Mouse (Mus musculus): ENCODE results near the gene Slc7a5.

DNA sequence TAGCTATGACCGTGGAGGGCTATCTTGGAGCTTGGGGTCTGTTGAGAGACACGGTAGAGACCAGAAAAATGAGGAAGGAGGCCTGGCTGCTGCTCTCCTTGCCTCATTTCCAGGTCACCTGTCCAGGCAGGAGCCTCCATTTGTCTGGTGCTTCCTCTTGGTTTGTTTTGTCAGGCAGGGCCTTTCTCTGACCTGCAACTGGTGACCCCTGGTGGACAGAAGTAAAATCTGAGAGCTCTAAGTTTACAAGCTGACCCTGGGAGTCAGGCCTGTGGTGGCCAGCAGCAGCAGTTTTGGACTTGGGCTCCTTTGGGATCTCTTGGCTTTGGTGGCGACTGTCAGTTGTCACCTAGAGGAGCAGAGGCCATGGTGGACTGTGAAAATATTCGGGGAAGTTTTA lies 27.0 kb upstream of the Slc7a5 start:
- no peak for TF ChIP-seq TAL1 (conservative IDR thresholded peaks at IDR 0.05; ENCODE audit: low read depth, low read length)
- TF ChIP-seq CTCF (IDR thresholded peaks at IDR 0.05; ENCODE audit: low read depth, low read length) = no peak
- no peak for TF ChIP-seq GATA1 (IDR thresholded peaks at IDR 0.05; ENCODE audit: borderline replicate concordance, low read length)
- TF ChIP-seq POLR2AphosphoS5 (IDR thresholded peaks at IDR 0.05; ENCODE audit: insufficient replicate concordance, low read depth, low read length) = no peak
- TF ChIP-seq GATA2 (IDR thresholded peaks at IDR 0.05; ENCODE audit: borderline replicate concordance, low read depth, low read length) = no peak

All from G1E (cell line).